Mouse (Mus musculus) erythroblast, embryonic 14.5 days (primary cell): ENCODE results near the gene Cacna2d3.

Experiments
- GATA1 ChIP-seq: IDR thresholded peaks from 2 replicates; pipeline ENCODE4 v1.6.1; 2012; ENCODE audit warnings: low read length, inconsistent platforms, mixed read lengths
- TAL1 ChIP-seq: IDR thresholded peaks from 3 replicates; pipeline ENCODE4 v1.6.1; 2012; ENCODE audit warnings: low read length, inconsistent platforms, mixed read lengths

GRCm38 (mm10) chr14:29350627-29351026 lies 371.0 kb downstream of the Cacna2d3 start:
- TF ChIP-seq TAL1 (no peak), GATA1 (no peak)
